Comparison of ENCODE assay signal across 9 mouse cellular contexts in genomic region chr15:80011778-80012526, GRCm38 (mm10). TPM values are rescaled to one million over a fixed set of nuclear protein-coding genes. Genes with fewer than 3 reads are reported as not detected.
DNase-seq lines count a peak whose midpoint lies in the region; ATAC-seq and TF ChIP-seq lines count a peak whose summit lies in the region.
"Had no signal": no experiment of that assay in that cellular context is flagged by ENCODE, and none has a peak within 500 bp of the region (broad histone marks: within the 10 kb centered on the region; RNA-seq: fewer than 3 reads in every experiment).

No protein-coding gene starts in this region.

- no peak for ATAC-seq in heart, embryonic 11.5 days (replicated peaks; ENCODE audit: insufficient number of reproducible peaks, low FRiP score, low TSS enrichment)
- ATAC-seq in liver, embryonic 14.5 days (ENCODE audit: insufficient read depth): no peak
- ATAC-seq in neural tube, embryonic 15.5 days (ENCODE audit: low FRiP score): peak; percentile 79

- peak; percentile 60 for DNase-seq in gastrocnemius, postnatal 10 days
- DNase-seq in gastrocnemius, postnatal 36 days: no peak
- peak; percentile 86 to 87 for DNase-seq in cerebellum, postnatal 10 days
- peak; percentile 56 for DNase-seq in kidney, postnatal 14 days
- no peak for DNase-seq in liver, embryonic 14.5 days (ENCODE audit: low read depth in 3 of 3, low spot score in 3 of 3)
- DNase-seq in B cell, adult 2 months: no peak

- peak overlapping the region; percentile 71 for H3K9ac ChIP-seq in heart, embryonic 11.5 days (ENCODE audit: low read depth, low read length)
- H3K9ac ChIP-seq in liver, embryonic 14.5 days (replicated peaks): no peak overlapping the region
- H3K9ac ChIP-seq in neural tube, embryonic 15.5 days (replicated peaks): peak overlapping the region; percentile 72

- no peak for TF ChIP-seq EP300 in liver, embryonic 14.5 days (IDR thresholded peaks at IDR 0.05; ENCODE audit: low read depth)

- intact Hi-C loops in gastrocnemius, postnatal 36 days (cut with DNase I): loop anchor here (5.0 kb wide), 2 partner anchors 40 to 55 kb away; no protein-coding TSS in a partner anchor

- H3K4me1 ChIP-seq in heart, embryonic 11.5 days (ENCODE audit: control insufficient read depth, insufficient read depth, low read length): peaks cover 38% of the 10 kb centered on the region
- 0 out of 4 replicates have a peak, but pooled peaks cover 0 to 1% of the 10 kb centered on the region in 2 experiments for H3K4me1 ChIP-seq in liver, embryonic 14.5 days (replicated peaks; ENCODE audit: control insufficient read depth in 2 of 2, insufficient read depth in 2 of 2, low read length in 1 of 2)
- H3K4me1 ChIP-seq in neural tube, embryonic 15.5 days: peaks cover 49% of the 10 kb centered on the region

- peak overlapping the region; percentile 67 for H3K4me3 ChIP-seq in heart, embryonic 11.5 days (ENCODE audit: low read depth, low read length)
- H3K4me3 ChIP-seq in liver, embryonic 14.5 days (ENCODE audit: insufficient read depth in 1 of 2, low read depth in 2 of 2, low read length in 2 of 2): peak overlapping the region in 1 of 2 experiments; percentile 35; a peak in 2 of 4 replicates
- H3K4me3 ChIP-seq in neural tube, embryonic 15.5 days (replicated peaks): peak overlapping the region; percentile 67

- peaks cover 61% of the 10 kb centered on the region for H3K27me3 ChIP-seq in heart, embryonic 11.5 days (ENCODE audit: control insufficient read depth, insufficient read depth, low read length)
- H3K27me3 ChIP-seq in liver, embryonic 14.5 days (ENCODE audit: control insufficient read depth, insufficient read depth, low read length): peaks cover 54% of the 10 kb centered on the region
- H3K27me3 ChIP-seq in neural tube, embryonic 15.5 days (replicated peaks): peaks cover 50% of the 10 kb centered on the region

- H3K4me2 ChIP-seq in heart, embryonic 11.5 days: peak overlapping the region; percentile 98
- H3K4me2 ChIP-seq in liver, embryonic 14.5 days (ENCODE audit: low read depth): peak overlapping the region; percentile 60
- H3K4me2 ChIP-seq in neural tube, embryonic 15.5 days: peak overlapping the region; percentile 92

- TF ChIP-seq CTCF in liver, embryonic 14.5 days (IDR thresholded peaks at IDR 0.05; ENCODE audit: low read depth): peak; percentile 34; the same call in 1 of the 2 replicates

- no peaks in the 10 kb centered on the region for H3K9me3 ChIP-seq in heart, embryonic 11.5 days (replicated peaks; ENCODE audit: control insufficient read depth, low read length)
- no peaks in the 10 kb centered on the region for H3K9me3 ChIP-seq in liver, embryonic 14.5 days (ENCODE audit: control insufficient read depth, low read length)
- no peaks in the 10 kb centered on the region for H3K9me3 ChIP-seq in neural tube, embryonic 15.5 days (replicated peaks)

- 2% methylated on average over 43 of the region's 56 CpGs for WGBS in heart, embryonic 11.5 days (ENCODE audit: insufficient replicate concordance)
- 2% methylated on average over 53 of the region's 56 CpGs for WGBS in liver, embryonic 14.5 days (ENCODE audit: insufficient replicate concordance)
- WGBS in neural tube, embryonic 15.5 days: 2% methylated on average over 32 of the region's 56 CpGs

- H3K36me3 ChIP-seq in heart, embryonic 11.5 days (ENCODE audit: control insufficient read depth, insufficient read depth, low read length): no peaks in the 10 kb centered on the region
- no peaks in the 10 kb centered on the region for H3K36me3 ChIP-seq in liver, embryonic 14.5 days (replicated peaks; ENCODE audit: control insufficient read depth, insufficient read depth, low read depth)
- H3K36me3 ChIP-seq in neural tube, embryonic 15.5 days: no peaks in the 10 kb centered on the region
- H3K36me3 ChIP-seq: G1E had no signal

- H3K27ac ChIP-seq in heart, embryonic 11.5 days (ENCODE audit: low read depth, low read length): no peak overlapping the region
- H3K27ac ChIP-seq in liver, embryonic 14.5 days: no peak overlapping the region
- H3K27ac ChIP-seq in neural tube, embryonic 15.5 days (replicated peaks): peak overlapping the region; percentile 82

RNA-seq across cellular contexts. Expression of gene Pdgfb, which starts 2.8 kb away (rescaled TPM):
- 10 to 100 TPM; 40.8 to 59.3 TPM for total RNA-seq in gastrocnemius, postnatal 10 days (2021)
- 10 to 100 TPM; 16.5 to 17.9 TPM for total RNA-seq in gastrocnemius, postnatal 36 days (2021)
- polyA plus RNA-seq in heart, embryonic 11.5 days (2014; fragmentation: Nextera tagmentation; extraction: Ambion mirVana): 1.3 and 2.0 TPM in 2 replicates
- polyA plus RNA-seq in liver, embryonic 14.5 days (2012; rRNA removed): 1.5 and 1.7 TPM in 2 replicates
- polyA plus RNA-seq in liver, embryonic 14.5 days (2014; fragmentation: Nextera tagmentation; extraction: Ambion mirVana): 0.71 and 0.92 TPM in 2 replicates
- polyA plus RNA-seq in neural tube, embryonic 15.5 days (2015; fragmentation: Nextera tagmentation; extraction: Ambion mirVana): 6.5 and 7.0 TPM in 2 replicates
- polyA plus RNA-seq: G1E had no signal

RNA-seq across cellular contexts. Expression of gene Cbx7, which starts 41.0 kb away (rescaled TPM):
- total RNA-seq in gastrocnemius, postnatal 10 days (2021): 1 to 10 TPM; 2.9 to 4.1 TPM
- total RNA-seq in gastrocnemius, postnatal 36 days (2021): 10 to 100 TPM; 10.8 to 16.8 TPM
- 0.72 and 1.1 TPM in 2 replicates for polyA plus RNA-seq in heart, embryonic 11.5 days (2014; fragmentation: Nextera tagmentation; extraction: Ambion mirVana)
- 2.5 and 2.6 TPM in 2 replicates for polyA plus RNA-seq in liver, embryonic 14.5 days (2012; rRNA removed)
- 0.62 and 1.3 TPM in 2 replicates for polyA plus RNA-seq in liver, embryonic 14.5 days (2014; fragmentation: Nextera tagmentation; extraction: Ambion mirVana)
- polyA plus RNA-seq in neural tube, embryonic 15.5 days (2015; fragmentation: Nextera tagmentation; extraction: Ambion mirVana): 4.1 and 4.6 TPM in 2 replicates

Comparison
In these comparisons a context has a peak if more than half of its experiments do, and no peak if none do; other contexts are left out.
1. DNase-seq: peak in gastrocnemius, postnatal 10 days (single experiment), cerebellum, postnatal 10 days (2 of 2) and kidney, postnatal 14 days (single experiment); none in gastrocnemius, postnatal 36 days (0 of 2), liver, embryonic 14.5 days (0 of 3) and B cell, adult 2 months (0 of 2).
2. Peak in every context shown above with its lines, with median percentiles within 50 percentile points of each other: H3K4me2 ChIP-seq.